Mouse (Mus musculus): Measurements from ENCODE around the gene Gm43720.

Gm43720 gene

DNA sequence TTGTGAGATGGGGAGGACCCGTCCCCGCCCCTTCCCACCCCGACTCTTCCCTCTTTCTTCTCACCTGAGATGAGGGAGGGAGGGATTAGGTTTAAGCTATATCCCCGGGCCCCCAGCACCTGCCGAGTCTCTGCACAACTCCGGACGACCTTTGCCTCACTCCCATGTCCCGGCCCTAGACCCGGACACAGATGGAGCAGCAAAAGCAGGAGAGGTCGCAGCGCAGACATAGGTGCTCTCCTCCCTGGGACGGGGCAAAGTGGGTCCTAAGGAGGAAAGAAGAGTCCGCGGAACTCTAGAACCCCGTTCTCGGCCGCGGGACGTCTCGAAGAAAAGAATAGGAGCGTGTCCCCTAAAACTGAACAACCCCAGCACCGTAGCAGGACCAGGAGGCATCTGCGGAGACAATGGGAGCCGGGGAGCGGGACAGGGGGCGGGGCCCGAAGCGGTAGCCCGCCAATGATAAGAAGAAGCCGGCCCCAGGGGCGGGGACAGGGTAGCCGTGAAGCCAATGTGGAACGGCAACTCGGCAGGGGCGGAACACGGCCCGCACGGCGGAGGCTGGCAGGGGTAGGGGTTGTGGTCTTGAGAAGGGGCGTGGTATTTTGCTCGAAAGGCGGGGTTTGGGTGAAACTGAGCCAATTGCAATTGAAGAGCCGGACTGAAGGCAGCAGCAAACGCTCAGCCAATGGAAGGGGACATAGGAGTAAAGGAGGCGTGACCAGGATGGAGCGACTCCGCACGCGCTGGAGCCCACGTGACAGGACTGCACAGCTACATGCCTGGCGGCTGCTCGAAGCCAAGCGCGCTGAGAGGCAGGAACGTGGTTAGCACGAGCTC, at the start of gene Gm43720, which contains the start of the genes Gpc2 and Stag3:
Gene Gm43720 (minus strand): TSS at position 374 of the 840 bp plus-strand sequence.
Gene Gpc2 (minus strand): TSS at position 421 of the 840 bp plus-strand sequence.
Gene Stag3 (plus strand): TSS at position 656 of the 840 bp plus-strand sequence.
- peak; percentile 97 for DNase-seq (ENCODE audit: low read depth)

DNA sequence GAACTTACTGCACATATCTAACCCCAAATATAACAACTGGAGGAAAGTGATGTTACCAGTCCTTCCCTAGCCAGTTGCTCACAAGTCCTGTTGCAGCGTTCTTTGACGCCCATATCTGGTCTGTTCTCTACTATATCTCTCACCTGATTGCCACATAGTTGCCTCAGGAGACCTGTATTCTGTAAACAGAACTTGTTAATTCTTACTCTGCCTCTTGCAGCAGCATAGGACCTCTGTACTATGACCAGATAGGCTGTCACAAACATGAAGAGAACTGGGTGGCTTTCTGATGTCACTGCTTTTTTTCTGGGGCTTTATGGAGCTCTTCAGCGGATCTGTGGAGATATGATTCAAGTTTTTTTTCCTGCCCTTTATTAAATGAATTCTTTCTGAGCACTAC, 33.0 kb upstream of the Gm43720 start:
- no peak for DNase-seq (ENCODE audit: low read depth)

GRCm38 (mm10) chr5:138299613-138300012, 19.9 kb upstream of the Gm43720 start:
- no peak for DNase-seq (ENCODE audit: low read depth)

DNA sequence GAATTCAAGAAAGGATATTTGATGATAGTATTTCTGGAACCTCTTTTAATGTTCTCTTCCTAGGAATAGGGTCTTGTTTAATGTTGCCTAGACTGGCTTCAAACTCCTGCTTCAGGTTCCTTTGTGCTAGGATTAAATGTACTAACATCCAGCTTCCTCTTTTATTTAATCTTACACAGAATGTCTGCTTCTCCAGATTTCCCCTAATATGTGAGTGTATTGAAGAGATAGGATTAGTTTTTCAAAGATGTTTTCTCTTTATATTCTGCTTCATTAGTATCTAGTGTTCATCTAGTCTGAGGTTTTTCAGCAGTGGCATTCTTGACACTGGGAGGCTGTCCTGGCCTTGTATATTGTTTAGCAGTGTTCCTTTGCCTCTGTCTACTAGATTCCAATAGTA, 14.4 kb upstream of the Gm43720 start:
- DNase-seq (ENCODE audit: low read depth): no peak

- DNase-seq (ENCODE audit: low read depth): no peak
Measured at GRCm38 (mm10) chr5:138291638-138292037, 11.9 kb upstream of the Gm43720 start.

DNA sequence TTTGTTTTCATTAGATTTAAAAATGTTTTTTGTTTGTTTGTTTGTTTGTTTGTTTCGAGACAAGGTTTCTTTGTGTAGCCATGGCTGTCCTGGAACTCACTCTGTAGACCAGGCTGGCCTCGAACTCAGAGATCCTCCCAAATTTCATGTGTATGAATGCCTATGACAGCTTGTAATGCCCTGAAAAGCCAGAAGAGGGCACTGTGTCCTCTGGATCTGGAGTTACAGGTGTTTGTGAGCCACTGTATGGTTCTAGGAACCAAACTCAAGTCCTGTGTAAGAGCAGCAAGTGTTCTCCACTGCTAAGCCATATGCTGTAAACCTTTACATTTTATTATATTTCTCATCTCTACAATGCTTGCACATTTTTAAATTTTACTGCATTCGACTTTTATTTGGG, 8.1 kb upstream of the Gm43720 start:
- no peak for DNase-seq (ENCODE audit: low read depth)

DNA sequence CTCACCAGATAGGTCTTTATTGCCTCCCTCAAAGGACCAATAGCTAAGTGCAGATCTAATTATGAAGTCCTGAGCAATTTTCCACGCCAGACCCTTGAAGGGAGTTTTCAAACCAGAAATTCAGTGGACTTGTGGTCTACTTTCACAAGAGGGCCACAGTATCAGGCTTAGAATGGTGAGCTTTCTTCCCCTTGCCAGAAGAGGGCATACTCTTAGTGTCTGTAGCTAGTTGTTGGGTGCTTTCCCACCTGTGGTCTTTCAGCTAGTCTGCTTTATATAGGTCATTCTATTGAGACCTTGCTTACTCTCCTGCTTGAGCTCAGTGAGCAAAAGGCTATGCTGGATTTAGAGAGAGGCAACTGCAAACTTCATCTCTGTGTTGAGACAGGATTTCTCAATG, 3.8 kb upstream of the Gm43720 start:
- DNase-seq (ENCODE audit: low read depth): no peak

- no peak for DNase-seq (ENCODE audit: low read depth)
Measured at GRCm38 (mm10) chr5:138281798-138282197, 2.0 kb upstream of the Gm43720 start.

- DNase-seq (ENCODE audit: low read depth): no peak
Measured at GRCm38 (mm10) chr5:138280829-138281228, 1.1 kb upstream of the Gm43720 start.

GRCm38 (mm10) chr5:138280425-138280768, 639 bp upstream of the Gm43720 start:
- DNase-seq (ENCODE audit: low read depth): no peak

- no peak for DNase-seq (ENCODE audit: low read depth)
Measured at GRCm38 (mm10) chr5:138277994-138278393, 1.8 kb downstream of the Gm43720 start.

GRCm38 (mm10) chr5:138275216-138276050, 4.3 kb downstream of the Gm43720 start:
- DNase-seq (ENCODE audit: low read depth): no peak

GRCm38 (mm10) chr5:138274186-138274585, 5.6 kb downstream of the Gm43720 start:
- no peak for DNase-seq (ENCODE audit: low read depth)

DNA sequence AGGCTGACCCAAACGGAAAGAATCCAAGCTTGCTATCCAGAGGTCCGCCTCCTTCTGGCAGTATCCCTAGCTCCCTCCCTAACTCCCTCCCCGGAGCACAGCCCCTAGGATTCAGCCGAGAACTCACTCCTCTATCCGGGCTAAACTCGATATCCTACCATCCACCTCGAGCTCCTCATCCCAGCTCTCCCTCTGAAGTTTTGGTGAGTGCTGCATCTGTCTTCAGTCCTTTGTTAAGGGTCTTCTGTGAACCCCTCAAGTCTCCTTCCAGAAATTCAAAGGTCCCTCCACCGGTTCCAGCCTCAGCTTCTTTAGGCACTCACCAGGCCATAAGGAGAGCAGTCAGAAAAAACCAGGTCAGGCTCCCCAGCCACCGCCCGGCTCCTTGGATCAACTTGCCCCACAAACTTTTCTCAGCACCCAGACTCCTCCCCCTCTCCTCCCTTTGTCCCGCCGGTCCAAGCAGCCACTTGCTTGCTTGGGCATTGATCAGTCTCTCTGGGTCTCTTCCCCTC, 7.3 kb downstream of the Gm43720 start, which contains the start of gene Gal3st4:
Gene Gal3st4 (minus strand): TSS at position 432 of the 515 bp plus-strand sequence.
- peak; percentile 45 for DNase-seq (ENCODE audit: low read depth)

- no peak for DNase-seq (ENCODE audit: low read depth)
Measured at GRCm38 (mm10) chr5:138271232-138271631, 8.5 kb downstream of the Gm43720 start.

DNA sequence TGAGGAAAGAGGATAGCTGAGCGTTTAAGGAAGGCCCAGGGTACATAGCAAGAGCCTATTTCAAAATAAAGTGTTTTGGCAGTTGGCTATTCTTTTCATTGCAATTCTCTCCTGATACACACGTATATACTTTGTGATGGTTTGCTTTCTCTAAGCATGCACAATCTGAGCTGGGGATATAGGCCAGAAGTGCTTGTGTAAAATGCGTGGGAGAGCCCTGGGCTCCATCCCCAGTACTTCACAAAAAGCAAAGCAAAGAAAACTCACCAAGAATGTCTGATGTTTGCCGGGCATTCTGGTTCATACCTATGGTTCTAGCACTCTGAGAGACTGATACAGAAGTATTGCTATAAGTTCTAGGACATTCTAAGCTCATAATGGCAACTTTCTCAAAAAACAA, 10.8 kb downstream of the Gm43720 start:
- DNase-seq (ENCODE audit: low read depth): no peak

DNA sequence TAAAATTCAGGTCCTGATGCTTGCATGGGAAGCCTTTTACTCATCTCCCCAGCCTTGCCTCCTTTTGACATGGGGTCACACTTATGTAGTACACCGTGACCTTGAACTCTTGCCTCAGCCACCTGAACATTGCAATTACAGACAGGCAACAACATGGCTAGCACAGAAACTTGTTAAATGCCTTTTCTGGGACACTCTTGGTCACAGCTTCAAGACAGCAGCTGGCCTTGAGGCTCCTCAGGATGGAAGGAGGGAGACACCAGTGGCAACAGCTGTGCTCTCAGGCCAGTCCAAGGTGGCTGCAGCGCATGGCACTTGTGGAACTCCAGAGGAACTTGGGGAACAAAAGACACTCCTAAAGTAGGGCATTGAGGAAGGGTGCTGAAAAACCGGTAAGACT, 12.6 kb downstream of the Gm43720 start:
- no peak for DNase-seq (ENCODE audit: low read depth)

DNA sequence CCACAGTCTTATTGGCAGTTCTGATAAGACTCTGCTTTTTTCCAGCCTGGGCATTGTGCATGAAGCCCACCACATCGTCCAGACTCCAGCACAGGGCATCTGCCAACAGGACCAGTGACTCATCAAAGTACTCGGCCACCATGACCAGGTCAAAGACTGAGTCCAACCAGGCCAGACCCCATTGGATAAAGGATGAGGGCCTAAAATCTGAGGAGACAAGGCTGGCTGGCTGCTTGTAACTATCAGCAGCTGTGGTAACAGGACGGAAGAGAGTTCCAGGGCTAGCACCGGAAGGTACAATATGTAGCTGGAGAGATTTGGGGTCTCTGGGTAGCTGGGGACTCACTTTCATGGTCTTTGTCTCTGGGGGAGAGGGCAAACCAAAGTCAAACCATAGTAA, 14.0 kb downstream of the Gm43720 start:
- no peak for DNase-seq (ENCODE audit: low read depth)

- DNase-seq (ENCODE audit: low read depth): no peak
Measured at GRCm38 (mm10) chr5:138264207-138264578, 15.6 kb downstream of the Gm43720 start.

DNA sequence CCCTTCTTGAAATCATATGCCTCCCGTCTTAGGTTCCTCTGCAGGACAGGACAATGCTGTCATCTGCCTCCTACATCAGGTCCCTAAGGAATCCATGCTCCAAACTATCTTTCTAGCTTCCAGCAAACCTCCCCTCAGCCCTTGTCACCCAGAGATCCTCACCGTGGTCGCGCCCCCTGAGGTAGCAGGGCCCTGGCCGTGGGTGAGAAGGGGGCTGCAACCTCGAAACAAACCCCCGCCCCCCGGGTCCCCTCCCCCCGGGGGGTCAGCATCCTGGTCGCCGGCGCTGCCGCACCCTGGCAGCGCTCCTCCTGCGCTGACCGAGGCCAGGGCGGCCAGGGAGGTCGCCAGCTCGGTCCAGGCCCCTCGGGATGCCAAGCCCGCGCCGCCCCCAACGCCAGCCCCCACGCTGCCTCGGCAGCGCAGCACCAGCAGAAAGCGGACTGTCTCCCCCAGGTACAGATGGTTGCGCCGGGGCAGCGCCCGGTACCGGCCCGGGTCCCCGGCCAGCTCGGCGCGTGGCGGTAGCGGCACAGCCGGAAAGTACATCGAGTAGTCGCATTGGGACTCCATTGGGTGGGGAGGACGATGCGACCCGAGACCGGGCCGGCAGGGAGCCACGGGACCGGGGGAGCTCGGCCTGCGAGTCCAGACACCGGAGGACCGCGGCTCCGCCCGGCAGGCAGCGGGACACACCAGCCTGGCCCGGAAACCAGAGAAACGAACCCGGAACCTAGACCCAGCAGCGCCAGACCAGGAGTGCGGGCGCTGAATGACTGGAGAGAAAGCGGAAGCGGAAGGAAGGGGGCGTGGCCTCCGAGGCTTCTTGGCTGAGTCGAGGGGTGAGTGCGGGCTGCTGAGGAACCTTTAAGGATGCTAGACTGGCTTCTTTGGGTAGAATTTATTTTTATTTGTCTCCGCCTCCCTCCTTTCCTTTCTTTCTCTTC, 16.2 kb downstream of the Gm43720 start, which contains the start of gene BC037034:
Gene BC037034 (minus strand): TSS at position 774 of the 947 bp plus-strand sequence.
- peak; percentile 66 for DNase-seq (ENCODE audit: low read depth)

DNA sequence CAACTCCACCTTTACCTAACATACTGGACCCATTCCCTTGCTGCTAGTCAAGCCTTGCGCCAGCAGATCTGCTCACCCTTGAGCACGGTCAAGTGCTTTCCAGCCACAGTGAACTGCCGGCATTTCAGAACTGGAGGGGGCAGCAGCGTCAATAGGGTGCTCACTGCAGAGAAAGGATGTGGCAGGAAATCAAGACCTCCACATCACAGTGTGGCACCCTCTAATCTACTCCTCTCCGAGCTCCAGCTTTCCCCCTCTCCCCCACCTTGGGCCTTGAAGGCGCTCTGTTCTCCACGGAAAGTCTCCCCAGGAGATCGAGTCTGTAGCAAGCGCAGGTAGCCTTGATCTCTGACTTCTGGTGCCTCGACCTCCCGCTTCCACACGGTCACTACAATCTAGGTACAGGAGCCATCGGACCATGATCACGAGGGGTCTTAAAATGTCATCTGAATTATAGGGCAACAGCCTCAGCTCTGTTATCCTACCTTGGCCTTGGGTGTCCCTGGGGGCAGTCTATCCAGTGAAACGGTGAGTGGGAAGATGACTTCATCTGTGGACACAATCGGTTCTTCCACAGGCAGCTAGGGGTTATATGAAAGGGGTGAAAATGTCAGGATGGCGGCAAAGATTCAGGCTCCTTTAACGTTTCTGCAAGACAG, 17.0 kb downstream of the Gm43720 start:
- no peak for DNase-seq (ENCODE audit: low read depth)

Measured in fibroblast of lung, adult 2 months (primary cell).